Mouse (Mus musculus): ENCODE measurements at regions not wholly inside any gene's neighbourhood (a gene's known extent, or its start where the extent isn't known, plus 50 kb on each side); places are given as distances from the start of the nearest gene placed in this dataset.

DNA sequence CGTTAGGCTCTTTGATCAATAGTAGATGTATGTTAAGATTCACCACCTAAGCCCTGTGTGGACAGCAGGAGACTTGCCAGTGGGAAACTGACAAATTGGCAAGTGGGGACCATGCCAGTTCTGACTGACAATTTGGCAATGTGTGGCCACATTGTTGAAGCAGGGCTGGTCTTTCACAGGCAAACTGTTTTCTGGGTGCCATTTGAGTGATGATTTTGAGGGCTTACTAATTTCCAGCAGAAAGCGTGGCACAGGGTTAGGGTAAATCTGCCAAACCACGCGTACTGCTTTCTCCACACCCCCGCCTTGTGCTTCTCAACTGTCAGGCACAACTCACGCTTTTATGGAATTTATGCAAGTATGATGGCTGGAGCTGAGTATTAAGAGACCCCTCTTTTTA, 91.2 kb upstream of the Trpm3 start:
- DNase-seq (ENCODE audit: low spot score in 2 of 2) = no peak

GRCm38 (mm10) chr19:22066302-22066701, 72.5 kb upstream of the Trpm3 start:
- no peak for DNase-seq (ENCODE audit: low spot score in 2 of 2)

DNA sequence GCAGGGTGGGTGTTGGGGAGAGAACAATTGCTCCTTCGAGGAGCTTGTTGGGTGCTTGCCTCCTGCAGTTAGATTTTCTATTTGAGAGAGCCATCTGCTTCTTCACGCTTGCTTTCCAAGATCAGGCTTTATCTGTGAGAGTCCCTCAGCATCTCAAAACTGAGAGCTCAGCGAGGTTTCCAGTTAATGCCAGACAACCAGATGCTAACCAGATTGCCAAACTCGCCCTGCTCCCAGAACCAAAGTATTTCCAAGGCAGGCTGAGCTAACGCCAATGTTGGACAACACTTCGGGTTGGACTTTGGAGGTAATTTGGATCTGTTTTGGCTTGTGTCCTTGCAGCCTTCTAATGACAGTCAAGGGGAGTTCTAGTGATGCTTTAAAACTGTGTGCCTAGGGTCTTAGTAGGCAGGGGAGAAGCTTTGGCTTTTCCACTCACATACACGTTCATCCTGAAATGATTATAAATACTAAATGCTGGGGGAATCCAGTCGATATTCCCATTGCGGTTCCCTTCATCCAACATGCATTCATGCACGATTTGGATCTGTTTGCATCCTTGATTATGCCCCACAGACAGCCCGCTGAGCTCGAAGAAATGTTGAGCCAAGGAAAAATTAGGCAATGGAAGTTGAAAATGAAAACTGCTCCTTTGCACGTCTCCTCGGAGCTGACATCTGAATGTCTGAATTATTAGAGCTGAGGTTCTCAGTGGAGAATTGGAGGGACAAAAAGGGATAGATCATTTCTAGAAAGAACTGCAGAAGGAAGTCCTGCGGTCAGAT, 68.4 kb upstream of the Trpm3 start:
- no peak for DNase-seq (ENCODE audit: low spot score in 2 of 2)

GRCm38 (mm10) chr19:22071701-22072100, 67.1 kb upstream of the Trpm3 start:
- no peak for DNase-seq (ENCODE audit: low spot score in 2 of 2)

DNA sequence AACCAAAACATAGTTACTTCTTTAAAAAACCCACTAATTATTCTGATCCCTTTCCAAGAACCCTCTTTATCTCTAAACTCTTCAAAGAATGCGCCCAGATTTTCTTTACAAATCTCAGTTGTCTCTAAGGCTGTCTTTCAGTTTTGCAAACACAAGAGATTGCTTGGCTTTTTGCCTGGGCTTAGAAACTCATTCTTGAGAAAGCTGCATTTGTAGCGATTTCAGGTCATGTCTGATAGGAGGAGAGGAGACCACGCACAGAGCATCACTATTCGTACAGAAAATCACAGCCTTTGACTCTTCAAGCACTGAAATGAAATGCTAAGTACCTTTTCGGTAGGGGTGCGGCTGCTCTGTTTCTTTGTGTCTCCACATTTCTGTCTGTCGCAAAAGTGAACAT, 64.8 kb upstream of the Trpm3 start:
- DNase-seq (ENCODE audit: low spot score in 2 of 2) = no peak

DNA sequence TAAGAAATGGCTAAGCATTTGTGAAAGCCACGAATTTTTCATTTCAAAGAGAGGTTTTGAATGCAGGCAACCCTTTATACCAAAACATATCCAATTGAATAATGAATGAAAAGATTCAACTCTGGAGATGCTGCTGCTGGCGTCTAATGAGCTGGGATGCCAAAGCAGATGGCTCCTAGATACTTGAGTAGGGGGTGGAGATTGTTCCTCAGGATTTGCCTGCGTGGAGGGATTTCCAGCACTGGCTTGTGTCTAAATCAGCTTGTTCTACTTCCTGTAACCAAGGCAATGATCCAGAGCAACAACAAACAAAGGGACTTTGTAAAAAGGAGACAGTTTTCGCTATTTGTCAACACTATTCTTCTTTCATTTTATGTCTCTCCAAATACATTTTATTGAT, 57.4 kb upstream of the Trpm3 start:
- no peak for DNase-seq (ENCODE audit: low spot score in 2 of 2)

Data from heart, adult 9 months (tissue).